Mouse (Mus musculus) urinary bladder, postnatal 36 days (tissue): ENCODE data around the gene Gm9999.
"Not testable (repeated sequence)": the region's sequence is repeated elsewhere in the genome, so short reads cannot be mapped to it uniquely, and the experiment has no call there.

ENCODE experiments used
- DNase-seq, 2 experiments: peaks; one replicate each; pipeline ENCODE4 v3.0.0; 2022; ENCODE audit warnings: low spot score in 2 of 2, mixed read lengths in 1 of 2

Gene Gm9999

DNA sequence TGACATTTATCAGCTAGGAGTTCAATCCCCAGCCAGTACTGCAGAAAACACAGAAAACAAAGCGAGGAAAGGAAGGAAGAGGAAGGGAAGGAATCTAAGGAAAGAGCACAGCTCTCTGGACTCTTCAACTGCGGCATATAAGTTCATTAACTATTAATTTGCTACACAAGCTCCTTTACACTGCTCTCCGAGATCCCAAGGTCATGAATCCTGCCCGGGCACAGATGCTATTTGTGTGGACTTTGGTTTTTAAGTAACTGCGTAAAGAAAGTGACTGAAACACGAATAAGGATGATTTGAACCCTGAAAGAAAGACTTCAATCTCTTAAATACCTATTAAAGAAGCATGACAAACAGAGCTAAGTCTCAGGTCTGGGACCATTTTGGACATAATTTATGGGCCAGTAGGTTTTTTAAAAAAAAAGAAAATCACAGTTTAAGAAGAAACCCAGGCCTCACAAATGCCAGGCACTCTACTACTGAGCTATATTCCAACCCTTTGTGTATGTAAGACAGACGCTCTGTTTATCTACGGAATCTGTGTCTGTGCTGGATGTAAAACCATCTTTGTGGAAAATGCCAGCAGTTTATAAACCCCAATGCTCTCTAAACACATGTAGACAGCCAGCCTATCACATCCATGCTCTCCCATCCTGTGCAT is 16.7 kb downstream of the Gm9999 start:
- DNase-seq: no peak

DNA sequence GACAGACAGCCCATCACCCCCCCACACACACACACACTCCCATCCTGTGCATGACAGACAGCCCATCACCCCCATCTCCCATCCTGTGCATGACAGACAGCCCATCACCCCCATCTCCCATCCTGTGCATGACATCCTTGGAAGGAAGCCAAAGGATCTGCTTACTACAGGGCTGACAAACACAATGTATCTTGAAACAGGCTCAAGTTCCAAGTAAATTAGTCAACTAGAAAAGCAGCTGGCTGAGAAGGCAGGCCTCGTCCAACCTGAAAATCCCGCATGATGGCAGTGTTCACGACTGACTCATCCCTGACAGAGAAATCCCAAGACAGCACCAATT is 17.2 kb downstream of the Gm9999 start:
- DNase-seq: no peak

DNA sequence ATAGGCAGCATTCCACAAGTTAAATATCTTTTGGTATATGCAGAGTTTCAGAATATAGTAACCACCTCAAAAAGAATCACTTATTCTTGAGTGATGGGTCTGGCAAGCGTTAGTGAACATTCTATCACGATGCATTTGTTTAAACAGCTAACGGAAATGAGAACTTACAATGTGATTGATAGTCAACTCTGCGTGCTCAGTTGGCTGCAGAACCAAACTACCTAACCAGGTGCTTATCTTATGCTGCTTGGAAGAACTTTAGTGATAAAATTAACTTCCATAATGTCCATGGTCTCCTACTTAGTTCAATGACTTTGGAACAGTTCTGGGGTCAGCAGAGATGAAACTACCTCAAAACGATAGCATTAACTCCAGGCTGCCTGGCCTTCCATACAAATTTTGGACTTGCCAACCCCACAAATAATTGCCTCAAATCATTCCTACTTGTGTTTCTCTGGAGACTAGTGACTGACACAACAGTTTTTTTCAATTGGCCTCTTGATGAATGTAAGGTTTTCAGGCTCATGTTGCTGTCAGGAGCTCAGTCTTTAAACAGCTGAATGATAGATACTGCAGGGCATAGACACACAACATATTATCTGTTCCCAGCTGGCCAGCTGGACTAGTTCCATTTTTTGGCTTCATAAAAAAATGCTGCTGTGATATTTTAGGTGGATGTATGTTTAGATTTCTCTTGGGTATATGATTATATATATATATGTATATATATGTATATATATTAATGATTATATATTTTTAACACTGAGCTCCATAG is 17.9 kb downstream of the Gm9999 start:
- DNase-seq: no peak

DNA sequence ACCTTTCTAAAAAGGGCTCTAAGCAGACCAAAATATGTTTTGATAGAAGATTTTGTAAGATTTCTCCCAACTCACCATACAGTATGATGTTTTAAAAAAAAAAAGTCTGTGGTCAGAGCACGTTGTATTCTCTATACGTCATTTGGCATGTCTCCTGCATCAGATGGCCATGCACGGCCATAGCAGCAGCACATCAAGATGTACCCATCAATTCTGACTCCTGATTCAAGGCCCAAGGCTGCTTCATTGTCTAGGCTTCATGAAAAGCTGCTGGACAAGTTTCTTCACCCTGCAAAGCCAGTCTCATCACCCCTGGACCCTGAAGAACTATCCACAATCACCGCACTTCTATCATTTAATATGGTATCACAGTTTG is 18.5 kb downstream of the Gm9999 start:
- DNase-seq: no peak

DNA sequence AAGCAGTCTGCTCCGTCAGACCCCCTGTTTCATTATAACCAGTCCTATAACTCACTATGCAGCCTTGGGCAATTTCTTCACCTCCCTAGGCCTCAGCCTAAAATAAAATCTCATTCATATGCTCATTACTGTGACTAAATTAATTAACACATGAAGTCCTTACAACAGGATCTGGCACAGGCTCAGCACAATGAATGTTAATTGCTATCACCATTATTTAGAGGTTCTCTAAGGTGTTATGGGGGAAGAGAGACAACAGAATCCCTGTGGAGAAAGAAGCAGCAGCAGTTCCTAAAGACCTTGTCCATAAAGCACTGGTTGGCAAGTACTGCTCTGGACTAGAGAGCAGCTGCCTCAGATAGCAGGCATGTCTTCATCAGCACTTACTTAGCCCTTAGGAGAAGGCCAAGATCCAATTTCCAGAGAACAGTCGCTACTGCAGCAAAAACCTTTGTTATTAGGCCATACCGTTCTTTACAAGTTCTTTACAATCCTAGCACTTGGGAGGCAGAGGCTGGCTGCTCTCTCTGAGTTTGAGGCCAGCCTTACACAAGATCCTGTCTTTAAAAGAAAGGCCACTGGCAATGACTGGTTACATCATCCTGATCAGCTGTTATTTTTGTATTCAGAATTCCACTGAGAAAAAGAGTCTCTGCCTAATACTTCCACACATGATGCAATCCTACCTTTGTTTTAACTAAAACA is 20.2 kb downstream of the Gm9999 start:
- DNase-seq: no peak

DNA sequence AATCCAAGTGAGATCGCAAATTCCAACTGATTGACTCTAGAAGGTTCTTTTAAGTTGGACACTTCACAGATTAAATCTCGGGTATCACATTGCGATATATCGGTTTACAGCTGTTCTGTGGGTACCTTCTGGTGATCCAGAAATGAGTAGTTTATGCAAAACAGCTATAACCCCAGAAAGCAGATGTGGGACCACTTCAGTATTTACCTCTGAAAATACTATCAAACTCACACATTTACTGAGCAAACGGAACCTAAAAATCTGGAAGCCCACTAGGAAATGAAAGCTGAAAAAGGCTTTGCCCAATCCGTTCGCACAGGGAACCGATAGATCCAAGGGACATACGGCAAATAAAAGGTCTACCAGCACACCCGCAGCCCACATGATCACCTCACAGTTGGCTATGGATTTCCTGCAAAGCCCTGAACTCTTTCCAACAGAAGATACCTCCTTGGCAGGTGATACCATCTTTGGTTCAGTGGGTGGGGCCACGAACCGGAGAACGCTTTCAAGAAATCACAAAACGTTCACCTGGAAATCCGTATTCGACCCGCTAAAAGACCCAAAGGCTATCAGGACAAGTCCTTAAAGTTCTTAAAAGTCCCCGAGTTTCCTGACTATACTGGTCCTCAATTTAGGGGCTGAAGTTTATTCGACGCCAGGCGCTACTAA is 23.9 kb downstream of the Gm9999 start:
- DNase-seq: peak in 1 of 2 experiments; percentile 18

DNA sequence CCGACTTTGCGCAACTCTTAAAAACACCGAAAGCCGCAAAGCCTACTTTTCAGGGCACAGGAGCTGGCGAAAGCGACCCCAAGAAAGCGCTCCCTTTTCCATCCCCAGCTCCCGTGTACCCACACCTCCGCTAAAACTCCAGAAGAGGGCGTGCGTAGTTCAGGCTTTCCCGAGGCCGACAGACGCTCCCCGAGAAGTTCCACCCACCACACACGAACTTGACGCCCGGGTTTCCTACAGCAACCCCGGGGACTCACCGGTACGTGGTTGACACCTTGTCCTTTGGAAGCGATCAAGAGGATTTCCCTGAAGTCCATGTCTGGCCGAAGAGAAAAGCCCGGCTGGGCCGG is 24.4 kb downstream of the Gm9999 start:
- DNase-seq: no peak

DNA sequence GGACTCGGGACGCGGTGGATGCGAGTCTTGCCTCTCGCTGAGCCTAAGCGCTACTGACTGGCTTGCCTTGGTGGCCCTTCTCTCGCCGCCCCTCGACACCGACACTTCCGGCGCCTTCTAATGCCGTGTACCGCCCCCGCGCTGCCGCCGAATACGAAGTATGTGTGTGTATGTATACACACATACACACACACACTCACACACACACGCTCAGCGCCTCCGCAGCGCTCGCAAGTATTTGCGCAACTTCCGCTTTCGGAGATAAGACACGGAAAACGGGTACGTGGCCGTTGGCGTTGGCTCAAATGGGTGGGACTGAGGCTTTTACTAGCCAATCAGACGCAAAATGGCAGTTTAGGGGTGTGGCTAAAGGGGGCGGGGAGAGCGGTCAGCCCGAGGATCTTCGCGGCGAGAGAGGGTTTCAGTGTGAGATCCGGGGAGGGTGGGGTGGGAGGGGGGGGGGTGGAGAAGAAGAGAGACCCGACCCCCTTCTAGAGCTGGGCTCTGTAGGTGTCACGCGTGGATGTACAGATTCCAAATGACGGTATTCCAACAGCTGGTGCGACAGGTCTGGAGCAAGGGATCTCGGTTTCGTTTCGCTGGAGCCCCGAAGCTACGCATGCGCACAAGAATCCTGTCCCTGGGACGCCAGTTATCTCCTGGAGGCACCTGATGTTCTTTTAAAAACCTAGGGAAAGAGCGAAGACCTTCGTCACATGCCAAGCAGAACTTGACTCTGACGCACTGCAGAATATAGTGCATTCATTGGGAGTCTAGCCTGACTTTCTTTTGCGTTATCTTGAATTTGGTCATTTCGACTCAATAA is 25.0 kb downstream of the Gm9999 start, which contains the start of gene Spty2d1:
Gene Spty2d1 (minus strand): TSS at position 244 of the 826 bp plus-strand sequence.
- DNase-seq: peak; percentile 99 to 100

DNA sequence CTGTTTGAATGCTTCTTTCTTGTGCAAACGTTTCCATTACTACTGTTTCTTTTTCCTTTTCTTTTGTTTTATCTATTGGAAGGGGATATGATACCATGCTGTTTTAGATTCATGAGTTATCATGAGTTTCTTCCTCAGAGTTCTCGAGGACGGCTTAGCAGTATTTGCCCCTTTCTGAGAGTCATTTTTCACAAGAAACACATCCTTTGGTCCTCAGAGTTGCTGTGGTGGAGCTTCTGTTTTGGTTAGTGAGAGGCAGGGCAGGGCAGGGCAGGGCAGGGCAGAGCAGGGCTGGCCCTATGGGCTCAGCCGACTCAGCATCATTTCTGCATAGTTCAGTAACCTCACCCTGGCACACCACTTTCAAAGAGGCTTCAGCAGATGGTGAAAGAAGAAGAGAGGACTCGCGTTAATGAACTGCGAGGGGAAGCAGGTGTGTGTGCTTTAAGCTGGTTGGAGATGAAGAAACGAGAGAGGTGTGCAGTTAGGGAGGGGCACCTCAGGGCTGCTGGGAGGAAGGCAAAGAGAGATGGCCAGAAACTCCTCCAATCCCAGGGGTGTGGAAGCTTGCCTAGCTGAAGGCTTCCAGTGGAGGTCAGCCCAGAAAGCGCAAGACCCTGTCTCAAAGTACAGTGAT is 29.9 kb downstream of the Gm9999 start:
- no peak for DNase-seq

DNA sequence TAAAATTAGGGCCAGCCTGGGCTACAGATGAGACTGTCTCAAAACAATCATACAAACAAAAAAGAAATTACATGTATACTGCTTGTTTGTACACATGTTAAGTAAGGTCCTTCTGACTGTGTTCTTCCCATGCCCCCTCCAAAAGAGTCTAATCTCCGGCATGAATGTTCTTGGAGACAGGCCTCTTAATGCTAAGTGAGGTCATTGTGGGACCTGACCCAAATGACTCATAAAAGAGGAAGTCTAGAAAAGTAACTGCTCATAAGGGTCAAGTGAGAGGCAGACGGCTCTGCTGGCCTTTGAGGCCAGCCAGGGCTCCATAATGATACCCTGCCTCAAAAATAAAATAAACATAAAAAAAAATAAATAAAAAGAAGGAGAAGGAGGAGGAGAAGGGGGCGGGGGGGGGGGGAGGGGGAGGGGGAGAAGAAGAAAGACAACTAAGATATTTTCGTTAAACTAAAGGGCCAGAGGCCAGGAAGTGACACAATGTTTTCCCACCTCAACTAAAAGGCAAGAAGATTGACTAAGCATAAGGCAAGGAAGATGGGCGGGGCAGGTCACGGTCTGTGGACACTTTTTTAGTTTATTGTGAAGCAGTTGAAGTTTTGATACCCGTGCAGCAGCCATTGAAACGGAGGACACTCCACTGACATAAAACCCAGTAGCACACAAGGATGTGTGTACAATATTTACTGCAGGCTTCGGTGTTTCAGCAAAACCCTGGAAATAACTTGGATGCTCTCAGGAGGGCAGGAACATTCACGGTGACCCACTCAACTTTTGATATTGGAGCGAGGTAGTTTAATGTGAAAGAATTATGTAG is 31.4 kb downstream of the Gm9999 start:
- DNase-seq: peak in 1 of 2 experiments; percentile 26

DNA sequence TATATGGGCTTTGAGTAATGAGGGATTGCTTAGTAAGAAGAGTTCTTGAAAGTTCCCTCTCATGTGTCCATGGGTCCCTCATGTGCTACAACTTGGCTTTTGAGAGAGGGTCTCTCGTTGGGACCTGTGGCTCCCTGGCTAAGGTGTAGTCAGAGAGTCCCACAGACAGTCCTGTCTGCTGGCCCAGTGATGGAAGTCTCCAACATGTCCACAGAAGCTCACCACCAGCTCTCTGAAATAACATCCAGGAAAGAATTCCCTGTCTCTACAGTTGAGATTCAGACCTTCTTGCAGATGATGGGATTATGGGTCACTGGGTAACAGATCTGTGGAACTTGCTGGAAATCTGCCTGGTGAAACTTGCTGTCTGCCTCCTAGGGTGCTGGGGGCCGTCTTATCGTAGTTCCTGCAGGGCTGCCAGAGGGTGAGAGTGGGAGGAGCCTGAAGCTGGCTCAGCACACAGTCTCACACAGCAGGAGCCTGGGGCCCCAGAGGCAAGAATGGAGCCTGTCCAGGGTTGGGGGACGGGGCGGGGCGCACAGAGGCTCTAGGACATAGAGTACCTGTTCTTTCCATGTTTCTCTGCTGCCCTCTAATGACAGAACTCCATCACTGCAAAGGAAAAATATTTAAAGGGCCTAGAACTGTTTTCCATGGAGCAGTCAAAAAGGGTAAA is 32.1 kb downstream of the Gm9999 start:
- peak; percentile 62 to 90 for DNase-seq

DNA sequence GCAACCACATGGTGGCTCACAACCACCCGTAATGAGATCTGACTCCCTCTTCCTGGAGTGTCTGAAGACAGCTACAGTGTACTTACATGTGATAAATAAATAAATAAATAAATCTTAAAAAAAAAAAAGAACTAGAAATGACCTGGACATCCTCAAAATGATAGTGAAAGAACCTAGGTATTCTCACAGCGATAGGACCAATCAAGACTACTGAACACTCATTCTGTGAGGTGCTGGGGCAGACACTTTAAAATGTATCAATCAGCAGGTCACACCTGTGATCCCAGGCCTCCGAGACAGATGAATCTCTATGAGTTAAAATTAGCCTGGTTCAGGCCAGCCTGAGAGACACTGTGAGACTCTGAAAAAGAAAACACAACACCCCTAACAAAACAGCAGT is 33.2 kb downstream of the Gm9999 start:
- no peak for DNase-seq

DNA sequence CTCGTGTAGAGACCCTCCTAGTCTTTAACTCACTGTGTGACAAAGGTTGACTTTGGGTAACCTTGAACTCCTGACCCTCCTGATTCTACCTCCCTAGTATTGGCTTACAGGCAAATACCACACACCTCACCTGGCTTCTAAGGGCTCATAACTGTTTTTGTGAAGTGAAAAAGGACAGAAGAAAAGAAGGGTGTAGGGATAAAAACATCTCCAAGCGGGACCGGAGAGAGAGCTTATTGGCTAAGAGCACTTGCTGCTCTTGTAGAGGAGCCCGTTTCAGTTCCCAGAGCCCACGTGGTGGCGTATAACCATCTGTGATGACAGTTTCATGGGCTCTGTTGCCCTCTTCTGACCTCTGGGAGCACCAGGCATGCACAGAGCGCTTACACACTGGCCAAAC is 33.8 kb downstream of the Gm9999 start:
- DNase-seq: no peak

DNA sequence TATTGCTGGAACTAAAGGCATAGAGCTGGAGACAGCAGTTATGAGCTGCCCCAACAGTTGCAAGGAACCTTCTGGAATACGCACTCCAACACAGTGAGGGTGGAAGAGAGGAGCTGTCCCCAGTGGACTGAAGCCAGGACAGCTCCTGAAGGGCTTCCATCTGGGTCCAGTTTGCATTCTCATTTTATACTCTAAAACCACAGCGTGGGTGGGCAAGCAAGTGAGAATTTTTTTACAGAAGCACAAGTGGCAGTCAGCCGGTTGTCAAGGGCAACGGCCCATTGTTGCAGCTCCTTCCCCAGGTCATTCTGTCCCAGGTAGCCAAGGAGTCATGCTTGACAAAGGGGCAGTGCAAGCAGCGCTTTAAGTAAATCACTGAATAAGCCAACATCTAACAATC is 36.3 kb downstream of the Gm9999 start:
- DNase-seq: no peak

DNA sequence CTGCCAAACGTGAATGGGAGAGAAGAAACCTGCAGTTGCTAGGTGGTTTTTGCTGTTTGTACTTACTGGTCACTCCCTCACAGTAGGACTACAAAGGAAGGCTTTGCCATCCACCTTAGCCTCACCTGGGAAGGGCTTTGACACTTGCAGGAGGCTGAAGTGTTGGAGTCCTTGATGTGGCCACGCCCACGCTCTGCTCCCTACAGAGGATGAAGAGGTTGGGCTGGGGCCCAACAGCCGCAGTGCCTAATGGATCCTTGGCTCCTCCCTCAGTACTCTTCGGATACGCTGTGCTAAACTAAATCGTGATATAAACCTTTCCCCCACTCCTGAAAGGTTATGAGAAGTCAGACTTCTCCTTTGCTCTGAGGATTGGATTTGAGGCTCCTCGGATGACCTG is 37.6 kb downstream of the Gm9999 start:
- DNase-seq: no peak

DNA sequence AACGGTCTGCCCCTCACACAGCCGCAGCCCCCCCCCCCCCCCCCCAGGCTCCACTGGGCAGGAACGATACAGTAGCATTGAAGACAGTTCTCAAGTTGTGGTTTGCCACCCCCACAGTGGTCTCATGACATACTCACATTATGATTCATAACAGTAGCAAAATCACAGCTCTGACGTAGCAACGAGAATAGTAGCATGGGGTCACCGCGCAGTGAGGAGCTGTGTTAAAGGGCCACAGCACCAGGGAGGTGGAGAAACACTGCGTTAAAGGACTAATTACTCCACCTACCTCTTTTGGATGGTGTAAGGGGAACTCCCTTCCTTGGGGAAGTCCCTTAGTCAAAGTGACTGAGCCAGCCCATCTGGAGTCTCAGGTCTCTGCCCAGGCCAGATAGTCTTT is 39.1 kb downstream of the Gm9999 start:
- no peak for DNase-seq

DNA sequence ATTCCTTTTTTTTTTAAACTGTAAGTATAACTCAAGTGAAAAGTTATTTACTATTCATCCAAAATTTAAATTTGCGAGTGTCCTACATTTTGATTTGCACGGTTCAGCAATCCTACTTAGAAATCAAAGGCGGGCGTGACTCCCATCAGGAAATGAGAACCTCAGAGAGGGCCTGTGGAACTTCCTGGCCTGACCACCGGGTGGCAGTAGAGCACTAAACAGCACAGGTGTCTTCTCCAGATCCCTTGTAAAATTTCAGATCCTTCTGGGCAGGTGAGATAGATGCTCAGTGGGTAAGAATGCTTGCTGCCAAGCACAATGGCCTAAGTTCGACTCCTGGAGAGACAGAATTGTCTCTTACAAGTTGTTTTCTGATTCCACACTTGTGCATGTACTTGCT is 40.1 kb downstream of the Gm9999 start:
- peak; percentile 77 to 83 for DNase-seq

DNA sequence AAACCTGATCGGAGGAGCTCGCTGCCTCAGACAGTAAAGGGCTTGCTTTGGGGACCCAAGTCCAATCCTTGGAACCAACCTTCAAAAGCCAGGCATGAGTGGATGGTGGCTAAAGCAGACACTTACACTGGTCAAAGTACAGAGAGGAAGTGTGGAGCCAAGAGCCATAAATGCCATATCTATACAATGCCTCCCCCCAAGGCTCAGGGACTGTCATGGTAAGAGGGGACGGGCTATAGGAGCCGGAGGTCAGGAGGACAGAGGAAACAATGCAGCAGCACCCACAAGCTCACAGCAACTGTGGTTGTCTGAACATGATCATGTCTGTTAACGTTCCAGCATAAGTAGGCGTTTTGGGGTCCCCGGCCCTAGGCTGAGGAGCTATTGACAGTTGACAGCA is 41.1 kb downstream of the Gm9999 start:
- no peak for DNase-seq

DNA sequence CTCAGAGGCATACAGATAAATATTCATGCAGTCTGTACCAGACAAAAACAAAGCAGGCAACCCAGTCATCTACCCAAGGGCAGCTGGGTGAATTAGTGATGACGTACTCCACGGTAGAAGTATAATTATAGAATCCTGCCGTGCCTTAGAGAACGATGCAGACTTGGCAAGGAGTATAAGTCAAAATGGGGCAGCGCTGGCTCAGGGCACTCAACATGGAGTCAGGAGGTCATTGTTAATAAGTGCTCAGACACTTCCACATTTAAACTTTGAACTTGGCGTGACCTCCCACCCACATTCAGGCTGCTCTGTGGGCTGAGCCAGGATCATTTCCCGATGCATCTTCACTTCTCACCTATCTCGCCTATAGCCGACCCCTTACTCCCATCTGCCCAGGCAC is 42.0 kb downstream of the Gm9999 start:
- no peak for DNase-seq

DNA sequence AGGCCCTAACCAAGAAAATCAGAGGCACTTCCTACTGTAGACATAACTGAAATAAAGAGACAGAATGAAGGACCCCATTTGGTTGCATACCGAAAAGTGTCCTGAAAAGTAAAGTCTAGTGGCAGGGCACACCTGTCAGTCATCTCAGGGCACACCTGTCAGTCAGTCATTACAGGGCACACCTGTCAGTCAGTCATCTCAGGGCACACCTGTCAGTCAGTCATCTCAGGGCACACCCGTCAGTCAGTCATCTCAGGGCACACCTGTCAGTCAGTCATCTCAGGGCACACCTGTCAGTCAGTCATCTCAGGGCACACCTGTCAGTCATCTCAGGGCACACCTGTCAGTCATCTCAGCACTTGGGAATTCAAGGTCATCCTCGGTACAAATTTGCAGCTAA is 43.5 kb downstream of the Gm9999 start:
- DNase-seq: not testable (repeated sequence)
